Mouse (Mus musculus) embryo, embryonic 9.5 days (tissue): ENCODE results near the gene Myo3a.
A peak's percentile ranks its signal among the peaks of the same experiment; 100 is the strongest.
"Not testable (repeated sequence)": the region's sequence is repeated elsewhere in the genome, so short reads cannot be mapped to it uniquely, and the experiment has no call there.

Experiments used
- DNase-seq: peaks from one replicate; pipeline ENCODE4 v3.0.0-alpha.2; 2017; ENCODE audit errors: extremely low spot score

The Myo3a gene

DNA sequence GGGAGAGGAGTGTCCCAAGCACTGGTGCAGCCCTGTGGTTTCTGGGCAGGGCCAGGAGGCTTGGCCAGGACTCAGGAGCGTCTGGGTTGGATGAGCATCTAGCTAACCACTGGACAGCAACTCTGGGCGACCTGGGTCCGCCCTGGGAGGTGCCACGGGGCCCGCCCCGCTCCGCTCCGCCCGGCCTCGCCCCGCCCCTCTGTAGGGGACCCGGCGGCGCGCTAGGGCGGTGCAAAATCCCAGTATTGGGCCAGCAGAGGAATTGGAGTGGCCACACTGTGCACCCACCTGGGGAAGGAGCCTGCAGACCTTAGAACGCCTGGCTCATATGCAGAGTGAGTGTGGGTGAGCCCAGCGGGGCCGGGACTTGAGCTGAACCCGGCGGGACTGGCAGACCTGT lies at the start of gene Myo3a:
Gene Myo3a, plus strand, starts transcription at position 196 of the 400 bp plus-strand sequence.
- peak; percentile 20 for DNase-seq

DNA sequence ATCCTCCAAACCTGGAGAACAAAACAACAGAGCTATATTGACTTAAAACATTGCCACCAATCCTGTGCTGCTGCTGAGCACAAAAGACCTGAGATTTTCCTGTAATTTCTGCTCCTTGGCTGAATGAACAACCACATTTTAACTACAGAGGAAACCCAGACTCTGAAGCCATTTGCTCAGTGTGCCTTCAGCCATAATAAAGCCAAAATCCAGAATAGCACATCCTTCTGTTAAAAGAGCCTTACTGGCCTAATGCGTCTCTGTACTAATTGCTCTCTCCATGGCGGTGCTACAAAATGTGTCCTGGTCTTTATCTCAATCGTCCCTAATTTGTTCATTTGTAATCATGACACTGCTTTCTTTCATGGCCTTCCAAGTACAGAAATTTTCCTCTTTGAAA lies 23.2 kb downstream of the Myo3a start:
- no peak for DNase-seq

DNA sequence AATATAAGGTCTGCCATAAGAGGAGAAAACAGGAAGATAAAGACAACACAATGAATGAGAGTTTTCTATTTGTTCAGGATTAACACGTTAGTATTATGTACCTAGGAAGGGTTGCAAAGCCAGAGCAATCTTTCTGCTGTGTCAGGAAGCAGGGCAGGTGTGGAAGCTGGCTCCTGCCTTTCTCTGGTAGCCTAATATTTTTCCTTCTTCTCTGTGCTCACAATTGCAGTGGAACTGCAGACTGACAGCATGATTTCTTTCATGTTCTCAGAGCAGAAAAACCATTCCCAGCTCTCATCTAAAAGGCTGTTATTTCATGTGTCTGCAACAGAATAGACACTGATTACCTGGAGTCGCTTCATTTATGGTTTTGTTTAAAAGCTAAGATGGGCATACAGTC lies 23.7 kb downstream of the Myo3a start:
- no peak for DNase-seq

DNA sequence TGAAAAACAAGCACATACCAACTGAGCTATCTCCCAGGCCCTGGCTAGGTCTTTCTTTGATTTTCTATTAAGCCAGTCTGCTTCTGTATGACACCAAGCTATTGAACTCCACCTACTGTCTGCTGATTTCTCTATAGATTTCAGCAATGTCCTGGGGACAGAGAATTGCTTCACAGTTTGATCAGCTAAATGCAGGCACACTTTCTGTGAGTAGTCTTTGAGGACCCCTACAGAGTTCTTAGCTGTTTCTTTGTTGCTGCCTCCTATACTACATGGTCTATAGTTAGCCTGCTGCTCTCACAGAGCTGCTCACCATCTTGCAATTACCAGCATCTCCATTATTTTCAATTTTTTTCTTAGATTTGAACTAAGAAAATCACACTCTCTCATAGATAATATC lies 28.3 kb downstream of the Myo3a start:
- DNase-seq: no peak

DNA sequence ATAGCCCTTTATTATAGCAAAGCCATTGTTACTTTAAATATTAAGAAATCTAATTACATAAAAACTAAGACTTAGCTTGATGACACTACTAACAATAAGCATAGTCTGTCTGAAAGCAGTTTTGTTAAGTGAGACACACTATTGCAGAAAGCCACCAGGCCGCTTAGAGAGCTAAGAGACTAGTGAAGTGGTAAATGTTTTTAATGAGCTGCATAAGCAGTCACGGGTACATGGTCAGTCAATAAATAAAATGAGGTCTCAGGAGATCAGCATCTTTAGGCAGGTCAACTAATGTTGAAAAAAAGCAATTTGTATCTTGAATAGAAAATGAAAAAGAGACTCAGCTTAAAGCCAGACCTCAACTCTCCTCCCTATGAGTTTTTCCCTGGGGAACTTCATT lies 44.3 kb downstream of the Myo3a start:
- no peak for DNase-seq

DNA sequence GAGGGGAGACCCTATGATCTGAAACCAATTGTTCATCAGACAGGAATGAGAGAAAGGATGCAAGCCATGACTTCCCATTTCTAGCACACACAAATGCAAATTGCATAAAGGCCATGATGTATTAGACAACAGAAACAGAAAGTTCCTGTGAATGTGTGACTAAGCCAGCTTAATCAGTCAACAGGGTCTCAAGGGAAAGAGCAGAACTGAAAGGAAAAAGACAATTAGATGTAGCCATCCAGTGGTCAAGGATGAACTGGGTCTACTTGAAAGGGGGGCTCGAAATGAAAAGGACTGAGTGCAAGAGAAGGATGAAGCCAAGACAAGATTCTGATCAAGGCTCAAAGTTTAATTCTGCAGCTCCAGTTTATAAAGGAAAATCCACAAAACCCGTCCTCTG lies 58.1 kb downstream of the Myo3a start:
- no peak for DNase-seq

DNA sequence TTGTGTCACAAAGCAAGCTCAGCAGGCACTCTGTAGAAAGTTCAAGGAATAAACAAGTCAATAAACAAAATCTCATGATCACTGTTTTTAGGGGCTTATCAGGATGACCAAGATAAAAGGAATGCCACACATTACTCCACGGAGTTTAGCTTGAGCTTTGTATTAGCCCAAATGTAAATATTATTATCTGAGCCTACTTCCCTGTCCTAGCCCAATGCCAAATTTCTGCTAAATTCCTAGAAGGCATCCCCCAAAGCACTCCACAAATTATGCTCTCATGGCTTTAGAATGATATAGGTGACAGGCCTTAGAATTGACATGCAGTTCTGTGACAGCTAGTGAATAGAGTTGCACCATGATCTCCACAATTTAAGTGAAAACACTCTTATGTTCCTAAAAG lies 58.5 kb downstream of the Myo3a start:
- no peak for DNase-seq

DNA sequence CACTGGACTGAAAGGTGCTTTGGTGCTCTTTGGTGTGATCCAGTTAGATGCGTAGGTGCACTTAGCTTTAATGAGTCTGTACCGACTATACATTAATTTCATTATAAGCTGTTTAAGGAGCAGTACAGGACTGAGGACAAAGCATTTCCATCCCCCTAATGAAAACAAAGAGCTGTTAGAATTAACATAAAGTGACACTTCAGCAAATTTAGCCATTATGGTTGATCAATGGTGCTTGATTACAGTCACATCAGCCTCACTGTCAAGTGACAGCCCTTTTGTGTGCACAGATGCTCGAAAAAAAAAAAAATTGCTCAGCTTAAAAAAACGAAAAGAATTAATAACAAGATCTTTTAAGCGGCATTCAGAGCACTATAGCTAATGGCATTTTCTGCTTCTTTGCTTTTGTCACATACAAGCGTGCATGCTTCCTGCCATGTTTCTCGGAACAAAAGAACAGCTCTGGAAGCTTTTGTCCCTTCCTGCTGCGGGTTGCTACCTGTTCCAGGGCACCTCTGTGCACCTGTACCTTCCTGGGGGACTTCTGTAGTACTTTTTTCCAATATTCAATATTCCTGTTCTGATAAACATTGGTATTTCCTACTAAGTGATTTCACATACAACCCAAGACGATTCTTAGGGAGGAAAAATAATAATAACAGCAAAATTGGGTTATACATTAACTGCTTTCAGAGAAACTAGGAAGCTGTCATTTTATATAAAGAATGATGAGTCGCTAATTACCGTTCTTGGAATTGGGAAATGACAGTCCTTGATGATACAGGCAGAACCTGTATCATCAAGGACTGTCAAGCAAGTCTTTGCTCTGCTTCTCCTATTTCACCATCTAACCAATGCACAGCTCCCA lies 66.5 kb downstream of the Myo3a start:
- DNase-seq: no peak

DNA sequence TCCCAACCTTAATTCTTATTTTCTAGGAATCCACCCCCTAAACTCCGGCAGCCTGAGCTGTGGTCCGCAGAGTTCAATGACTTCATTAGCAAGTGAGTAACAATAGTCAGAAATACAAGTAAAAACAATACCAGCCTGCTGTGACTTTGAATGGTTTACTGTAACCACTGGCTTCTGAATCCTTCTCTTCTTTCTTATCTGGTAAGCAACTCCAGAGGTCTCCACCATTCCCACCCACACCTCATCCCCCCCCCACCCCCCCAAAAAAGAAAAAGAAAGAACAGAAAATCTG lies 67.1 kb downstream of the Myo3a start:
- DNase-seq: no peak

DNA sequence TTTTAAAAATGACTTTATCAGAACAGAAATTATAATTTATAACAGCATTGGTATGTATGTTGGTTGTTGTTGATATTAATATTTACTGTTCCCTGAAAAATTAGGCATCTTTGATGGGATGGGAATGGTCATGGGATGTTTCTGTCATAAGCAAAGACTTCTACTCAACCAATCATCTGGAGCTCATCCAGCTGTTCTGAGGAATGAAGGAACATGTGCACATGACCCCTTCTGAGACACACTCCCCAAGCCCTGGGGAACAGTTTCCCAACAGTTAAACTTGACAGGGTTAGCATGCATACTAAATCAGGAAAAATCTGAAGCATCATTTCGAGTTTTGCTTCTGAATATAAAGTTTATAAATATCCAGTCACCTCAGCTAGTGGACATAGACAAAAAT lies 70.6 kb downstream of the Myo3a start:
- no peak for DNase-seq

DNA sequence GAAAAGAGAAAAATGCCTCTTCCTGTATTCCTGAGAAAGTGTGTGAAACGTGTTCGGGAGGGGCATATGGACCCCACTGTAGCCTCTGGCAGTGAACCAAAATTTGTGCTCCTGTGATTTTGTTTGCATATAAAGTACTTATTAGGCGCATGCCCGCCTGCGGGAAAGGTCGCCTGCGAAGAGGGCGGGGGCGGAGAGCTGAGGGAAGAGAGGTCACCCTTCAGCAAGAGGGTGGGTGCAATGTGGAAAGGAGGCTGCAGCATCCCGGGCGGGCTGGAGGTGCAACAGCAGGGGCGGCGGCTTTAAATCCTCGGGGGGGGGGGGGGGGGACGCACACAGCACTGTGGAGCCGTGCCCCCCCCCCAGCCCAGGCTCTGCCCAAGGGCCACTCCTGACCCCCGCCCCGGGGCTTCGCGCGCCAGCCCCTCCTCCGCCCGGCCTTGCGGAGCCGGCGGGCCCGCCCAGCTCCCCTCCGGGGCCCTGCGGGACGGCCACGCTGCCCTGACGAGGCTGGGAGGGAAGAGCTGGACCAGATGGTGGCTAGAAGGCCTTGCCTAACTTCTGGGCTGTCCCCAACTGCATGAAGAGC lies 111.1 kb downstream of the Myo3a start:
- DNase-seq: peak; percentile 60

DNA sequence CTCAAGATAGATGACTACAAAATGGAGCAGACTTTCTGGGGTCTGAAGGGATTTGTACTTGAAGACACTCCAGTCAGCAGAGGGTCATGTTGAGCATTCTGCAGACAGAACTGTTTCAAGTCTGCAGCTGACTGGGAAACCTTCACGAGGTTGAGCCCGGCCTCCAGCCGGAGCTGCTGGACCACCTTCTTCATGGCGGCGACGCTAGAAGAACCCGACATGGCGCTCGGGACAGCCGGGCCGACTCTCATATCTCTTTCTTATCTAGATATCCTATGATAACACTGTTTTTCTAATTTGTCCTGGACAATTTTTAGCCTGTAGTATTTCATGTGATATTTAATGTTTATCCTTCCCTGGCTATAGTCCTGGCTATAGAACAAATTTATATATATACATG lies 183.2 kb downstream of the Myo3a start:
- not testable (repeated sequence) for DNase-seq

DNA sequence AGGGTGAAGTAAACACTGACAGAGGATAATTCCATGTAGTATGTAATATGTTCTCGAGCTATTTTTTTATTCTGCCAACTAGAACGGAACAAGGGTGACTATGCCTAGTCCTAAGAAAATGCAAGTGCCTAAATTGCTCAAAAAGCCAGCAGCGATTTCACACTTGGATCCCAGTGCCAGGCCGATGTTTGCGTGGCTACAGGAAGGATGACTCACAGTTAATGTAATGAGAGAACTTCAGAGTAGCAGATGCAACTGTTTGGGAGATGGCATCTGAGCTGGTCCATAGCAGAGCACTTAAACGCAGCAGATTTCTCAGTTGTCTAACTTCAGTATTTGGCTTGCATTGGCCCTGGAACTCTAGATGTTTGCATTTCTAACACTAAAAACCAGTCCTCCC lies 321.1 kb downstream of the Myo3a start:
- DNase-seq: no peak

DNA sequence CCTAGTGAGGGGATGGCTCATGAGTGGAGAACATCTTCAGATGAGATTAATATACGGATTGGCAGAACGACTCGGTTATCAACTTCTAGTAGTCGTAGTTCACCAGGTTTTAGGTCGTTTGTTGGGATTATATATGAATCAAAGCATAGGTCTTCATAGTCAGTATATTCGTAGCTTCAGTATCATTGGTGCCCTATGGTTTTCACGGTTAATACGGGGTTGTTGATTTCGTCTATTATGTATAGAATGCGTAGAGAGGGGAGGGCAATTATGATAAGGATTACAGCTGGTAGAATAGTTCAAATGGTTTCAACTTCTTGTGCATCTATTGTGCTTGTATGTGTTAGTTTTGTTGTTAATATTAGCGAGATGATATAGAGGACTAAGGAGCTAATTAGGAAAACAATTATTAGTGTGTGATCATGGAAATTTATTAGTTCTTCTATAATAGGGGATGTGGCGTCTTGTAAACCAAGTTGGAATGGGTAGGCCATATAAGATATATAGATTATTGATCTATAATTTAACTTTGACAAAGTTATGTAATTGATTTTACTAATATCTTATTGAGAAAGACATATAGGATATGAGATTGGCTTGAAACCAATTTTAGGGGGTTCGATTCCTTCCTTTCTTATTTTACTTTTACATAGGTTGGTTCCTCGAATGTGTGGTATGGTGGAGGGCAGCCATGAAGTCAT lies 360.3 kb downstream of the Myo3a start:
- not testable (repeated sequence) for DNase-seq

DNA sequence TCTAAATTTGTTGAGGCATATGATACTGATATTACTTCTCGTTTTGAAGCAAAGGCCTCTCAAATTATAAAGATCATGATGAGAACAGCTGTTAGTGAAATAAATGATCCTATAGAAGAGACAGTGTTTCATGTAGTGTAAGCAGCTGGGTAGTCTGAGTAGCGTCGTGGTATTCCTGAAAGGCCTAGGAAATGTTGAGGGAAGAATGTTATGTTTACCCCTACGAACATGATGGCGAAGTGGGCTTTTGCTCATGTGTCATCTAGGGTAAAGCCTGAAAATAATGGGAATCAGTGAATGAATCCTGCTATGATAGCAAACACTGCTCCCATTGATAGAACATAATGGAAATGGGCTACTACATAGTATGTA lies 360.9 kb downstream of the Myo3a start:
- DNase-seq: not testable (repeated sequence)

DNA sequence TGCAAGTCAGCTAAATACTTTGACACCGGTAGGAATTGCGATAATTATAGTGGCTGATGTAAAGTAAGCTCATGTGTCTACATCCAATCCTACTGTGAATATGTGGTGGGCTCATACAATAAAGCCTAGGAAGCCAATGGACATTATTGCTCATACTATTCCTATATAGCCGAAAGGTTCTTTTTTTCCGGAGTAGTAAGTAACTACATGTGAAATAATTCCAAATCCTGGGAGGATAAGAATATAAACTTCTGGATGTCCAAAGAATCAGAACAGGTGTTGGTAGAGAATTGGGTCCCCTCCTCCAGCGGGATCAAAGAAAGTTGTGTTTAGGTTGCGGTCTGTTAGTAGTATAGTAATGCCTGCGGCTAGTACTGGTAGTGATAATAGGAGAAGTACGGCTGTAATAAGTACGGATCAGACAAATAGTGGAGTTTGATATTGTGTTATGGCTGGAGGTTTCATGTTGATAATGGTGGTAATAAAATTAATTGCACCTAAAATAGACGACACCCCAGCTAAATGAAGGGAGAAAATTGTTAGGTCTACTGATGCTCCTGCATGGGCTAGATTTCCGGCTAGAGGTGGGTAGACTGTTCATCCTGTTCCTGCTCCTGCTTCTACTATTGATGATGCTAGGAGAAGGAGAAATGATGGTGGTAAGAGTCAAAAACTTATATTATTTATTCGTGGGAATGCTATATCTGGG lies 361.5 kb downstream of the Myo3a start:
- DNase-seq: not testable (repeated sequence)

DNA sequence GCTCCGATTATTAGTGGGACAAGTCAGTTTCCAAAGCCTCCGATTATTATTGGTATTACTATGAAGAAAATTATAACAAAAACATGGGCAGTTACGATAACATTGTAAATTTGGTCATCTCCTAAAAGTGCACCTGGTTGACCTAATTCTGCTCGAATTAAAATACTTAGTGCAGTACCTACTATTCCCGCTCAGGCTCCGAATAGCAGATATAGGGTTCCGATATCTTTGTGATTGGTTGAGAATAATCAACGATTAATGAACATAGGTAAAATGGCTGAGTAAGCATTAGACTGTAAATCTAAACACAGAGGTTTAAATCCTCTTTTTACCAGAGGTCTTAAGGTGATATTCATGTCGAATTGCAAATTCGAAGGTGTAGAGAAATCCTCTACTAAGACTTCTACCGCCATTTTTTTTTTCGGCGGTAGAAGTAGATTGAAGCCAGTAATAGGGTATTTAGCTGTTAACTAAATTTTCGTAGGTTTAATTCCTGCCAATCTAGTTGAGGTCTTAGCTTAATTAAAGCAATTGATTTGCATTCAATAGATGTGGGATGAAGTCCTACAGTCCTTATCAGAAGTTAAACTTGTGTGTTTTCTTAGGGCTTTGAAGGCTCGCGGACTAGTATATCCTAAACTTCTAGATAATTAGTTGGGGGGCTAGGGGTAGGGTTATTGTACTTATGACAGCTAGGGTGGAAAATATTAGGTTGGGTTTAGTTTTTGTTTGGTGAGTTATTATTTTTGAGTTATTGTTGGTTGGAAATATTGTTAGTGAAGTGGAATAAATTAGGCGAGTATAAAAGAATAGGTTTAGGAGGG lies 362.3 kb downstream of the Myo3a start:
- not testable (repeated sequence) for DNase-seq

DNA sequence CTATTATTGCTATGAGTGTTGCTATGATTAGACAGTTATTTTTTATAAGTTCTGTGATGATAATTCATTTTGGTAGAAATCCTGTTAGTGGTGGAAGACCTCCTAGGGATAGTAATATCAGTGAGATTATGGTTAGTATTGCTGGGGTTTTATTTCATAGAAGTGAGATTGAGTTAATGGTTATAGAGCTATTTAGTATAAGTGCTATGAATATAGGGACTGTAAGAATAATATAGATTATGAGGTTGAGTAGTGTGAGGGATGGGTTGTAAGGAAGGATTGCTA lies 362.8 kb downstream of the Myo3a start:
- DNase-seq: no peak

DNA sequence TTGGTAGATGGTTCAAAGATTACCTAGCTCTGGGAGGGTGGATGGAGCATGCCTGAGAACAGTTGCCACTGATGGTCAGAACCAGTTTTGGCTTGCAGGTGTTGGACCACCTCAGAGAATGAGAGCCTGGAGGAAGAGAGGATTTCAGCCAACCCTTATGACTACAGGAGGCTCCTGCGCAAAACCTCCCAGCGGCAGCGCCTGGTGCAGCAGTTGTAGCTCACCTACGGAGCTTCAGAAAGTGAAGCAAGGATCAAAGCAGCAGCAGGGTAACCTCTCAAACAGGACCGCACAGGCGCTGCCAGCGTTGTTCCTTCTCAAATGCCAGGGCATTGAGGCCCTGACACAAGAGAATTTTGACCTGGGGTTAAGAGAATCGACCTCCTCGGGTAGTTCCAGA lies 390.6 kb downstream of the Myo3a start:
- DNase-seq: no peak

DNA sequence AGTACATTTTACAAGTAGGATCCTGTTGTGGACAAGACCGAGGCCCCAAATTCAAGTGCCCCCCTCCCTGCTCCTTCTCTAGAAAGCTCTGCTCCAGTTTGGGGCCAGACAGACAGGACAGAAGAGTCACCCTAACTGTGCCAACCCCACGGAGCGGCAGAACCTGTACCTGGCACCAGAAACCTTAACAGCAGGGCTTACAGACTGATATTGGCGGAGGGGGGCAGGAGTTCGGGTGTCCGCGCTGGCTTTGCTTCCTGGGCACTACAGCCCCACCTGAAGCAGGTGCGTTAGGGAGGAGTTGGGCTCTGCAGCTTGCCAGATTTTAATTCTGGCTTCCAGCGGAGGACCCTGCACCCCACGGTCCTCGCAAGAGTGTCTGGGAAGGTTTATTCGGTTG lies 392.1 kb downstream of the Myo3a start:
- no peak for DNase-seq

DNA sequence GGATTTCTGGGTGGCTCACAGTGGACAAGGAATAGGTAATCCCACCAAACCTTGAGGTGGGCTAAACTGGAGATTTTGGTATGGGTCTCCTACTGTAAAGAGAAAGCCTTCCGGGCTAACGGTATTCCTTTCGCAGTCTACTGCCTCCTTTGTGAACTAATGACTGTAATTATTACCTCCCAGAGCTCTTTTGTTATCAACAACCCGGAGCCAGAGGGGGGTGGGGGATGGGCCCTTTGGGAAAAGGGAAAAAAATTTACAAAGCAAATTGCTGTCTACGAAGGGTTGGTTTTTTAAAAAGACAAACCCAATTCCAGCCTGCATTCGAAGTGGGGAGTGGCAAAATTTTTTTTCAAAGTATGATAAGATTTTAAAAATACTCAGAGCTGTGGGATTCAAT lies 392.7 kb downstream of the Myo3a start:
- no peak for DNase-seq

DNA sequence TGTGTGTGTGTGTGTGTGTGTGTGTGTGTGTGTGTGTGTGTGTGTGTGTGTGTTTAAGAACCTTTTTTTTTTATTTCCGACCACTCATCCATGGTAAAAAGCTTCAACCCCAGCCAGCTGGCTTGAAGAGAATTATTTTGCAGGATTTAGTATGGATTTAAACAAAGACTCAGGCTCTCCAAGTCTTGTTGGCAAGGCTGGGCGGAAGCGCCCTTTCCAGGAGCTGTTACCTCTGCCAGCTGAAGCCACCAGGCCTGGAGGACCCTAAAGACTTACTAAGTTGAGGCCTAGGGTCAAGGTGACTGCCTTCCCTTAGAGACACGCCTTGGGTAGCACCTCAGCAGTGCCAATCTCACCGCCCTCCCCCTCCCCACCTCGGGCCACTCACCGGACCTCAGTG lies 393.2 kb downstream of the Myo3a start:
- DNase-seq: peak; percentile 12
